Mouse (Mus musculus) cortical plate, adult 2 months (tissue): ENCODE measurements around the gene Ccdc92b. TPM values are rescaled to one million over a fixed set of nuclear protein-coding genes. Genes with fewer than 3 reads are reported as not detected.

Experiments used
- H3K27ac ChIP-seq: fragments of 200-500 bp; 2 replicates; pipeline ENCODE4 v1.5.1; 2012; ENCODE audit warnings: low read length, control low read depth, inconsistent platforms; ENCODE audit not compliant: insufficient read depth
- H3K4me1 ChIP-seq: fragments of 200-500 bp; 2 replicates; pipeline ENCODE4 v1.6.1; 2011; ENCODE audit warnings: low read length; ENCODE audit not compliant: control insufficient read depth, insufficient read depth
- H3K4me3 ChIP-seq: fragments of 200-500 bp; 2 replicates; pipeline ENCODE4 v1.5.1; 2011; ENCODE audit warnings: mild to moderate bottlenecking, low read length, control low read depth; ENCODE audit not compliant: insufficient read depth
- CTCF ChIP-seq: fragments of 200-500 bp; IDR thresholded peaks from 2 replicates; pipeline ENCODE4 v1.5.1; 2011; ENCODE audit warnings: mild to moderate bottlenecking, control low read depth, low read length; ENCODE audit not compliant: insufficient read depth; ENCODE audit errors: extremely low read depth
- POLR2A ChIP-seq: fragments of 200-500 bp; IDR thresholded peaks from 2 replicates; pipeline ENCODE4 v1.6.1; 2011; ENCODE audit warnings: mild to moderate bottlenecking, low read length, control low read depth; ENCODE audit not compliant: insufficient read depth; ENCODE audit errors: extremely low read depth
- polyA plus RNA-seq: library from polyadenylated mRNA; depleted of rRNA; stranded (reverse); fragments of >200 nt; gene quantifications from 2 replicates; pipeline ENCODE4 v1.2.3, GENCODE M21; 2012

Ccdc92b gene
- polyA plus RNA-seq, 1 experiment: 23.1 TPM

DNA sequence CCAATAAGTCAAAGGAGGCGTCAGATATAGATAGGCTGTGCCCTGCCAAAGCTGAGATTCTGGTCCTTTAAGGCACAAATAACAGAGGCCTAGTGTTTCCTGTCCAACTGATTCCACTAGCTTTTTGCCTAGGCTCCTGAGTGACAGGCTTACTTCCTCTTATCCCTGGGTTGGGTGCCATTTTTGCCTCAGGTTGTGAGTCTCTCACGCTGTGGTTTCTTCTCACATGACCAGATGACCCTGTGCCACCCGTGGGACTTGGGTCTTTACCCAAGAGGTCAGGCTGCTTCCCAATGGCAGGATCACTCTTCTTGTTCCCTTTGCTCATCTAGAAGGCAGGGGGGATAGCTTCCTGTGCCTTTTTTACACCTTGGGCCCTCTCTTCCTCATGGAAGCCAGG, 44.9 kb downstream of the Ccdc92b start:
- Histone ChIP-seq H3K27ac (no peak overlapping the region), H3K4me3 (no peak overlapping the region), H3K4me1 (no peaks in the 10 kb centered on the region)
- TF ChIP-seq POLR2A (no peak), CTCF (no peak)

DNA sequence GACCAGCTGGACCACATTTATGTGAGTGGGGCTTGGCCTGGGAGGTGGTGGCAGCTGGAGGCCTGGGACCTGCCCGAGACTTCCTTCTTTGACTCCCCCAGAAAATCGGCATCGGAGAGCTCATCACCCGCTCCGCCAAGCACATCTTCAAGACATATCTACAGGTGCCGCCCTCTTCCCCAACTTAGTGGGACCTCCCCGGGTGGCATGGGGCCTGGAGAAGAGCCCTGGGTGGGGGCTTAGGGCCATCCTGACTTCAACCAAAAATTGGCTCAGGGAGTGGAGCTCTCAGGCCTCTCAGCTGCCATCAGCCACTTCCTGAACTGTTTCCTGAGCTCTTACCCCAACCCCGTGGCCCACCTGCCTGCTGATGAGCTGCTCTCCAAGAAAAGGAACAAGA, 45.5 kb downstream of the Ccdc92b start:
- no peak overlapping the region for H3K4me3 ChIP-seq
- no peaks in the 10 kb centered on the region for H3K4me1 ChIP-seq
- TF ChIP-seq POLR2A (no peak), CTCF (no peak)
- H3K27ac ChIP-seq: no peak overlapping the region

DNA sequence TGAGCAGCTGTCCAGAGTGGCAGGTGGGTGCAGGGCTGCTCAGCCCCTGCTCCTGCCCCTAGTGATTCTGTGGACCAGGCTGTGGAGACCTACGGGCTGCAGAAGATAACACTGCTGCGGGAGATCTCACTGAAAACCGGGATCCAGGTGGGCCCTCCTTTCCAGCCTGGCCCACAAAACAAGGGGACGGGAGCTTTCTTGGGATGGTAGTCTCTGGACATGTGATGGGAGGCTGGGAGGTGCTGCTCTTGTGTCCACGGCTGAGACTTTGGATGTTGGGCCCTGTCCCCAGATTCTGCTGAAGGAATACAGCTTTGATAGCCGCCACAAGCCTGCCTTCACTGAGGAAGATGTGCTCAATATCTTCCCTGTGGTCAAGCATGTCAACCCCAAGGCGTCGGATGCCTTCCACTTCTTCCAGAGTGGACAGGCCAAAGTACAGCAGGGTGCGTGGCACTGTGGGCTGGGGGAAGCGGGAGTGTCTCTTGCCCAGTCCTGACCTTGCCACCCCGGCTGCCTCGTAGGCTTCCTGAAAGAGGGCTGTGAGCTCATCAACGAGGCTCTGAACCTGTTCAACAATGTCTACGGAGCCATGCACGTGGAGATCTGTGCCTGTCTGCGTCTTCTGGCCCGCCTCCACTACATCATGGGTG, 46.4 kb downstream of the Ccdc92b start:
- Histone ChIP-seq H3K4me3 (no peak overlapping the region), H3K27ac (no peak overlapping the region), H3K4me1 (no peaks in the 10 kb centered on the region)
- TF ChIP-seq POLR2A (no peak), CTCF (no peak)

DNA sequence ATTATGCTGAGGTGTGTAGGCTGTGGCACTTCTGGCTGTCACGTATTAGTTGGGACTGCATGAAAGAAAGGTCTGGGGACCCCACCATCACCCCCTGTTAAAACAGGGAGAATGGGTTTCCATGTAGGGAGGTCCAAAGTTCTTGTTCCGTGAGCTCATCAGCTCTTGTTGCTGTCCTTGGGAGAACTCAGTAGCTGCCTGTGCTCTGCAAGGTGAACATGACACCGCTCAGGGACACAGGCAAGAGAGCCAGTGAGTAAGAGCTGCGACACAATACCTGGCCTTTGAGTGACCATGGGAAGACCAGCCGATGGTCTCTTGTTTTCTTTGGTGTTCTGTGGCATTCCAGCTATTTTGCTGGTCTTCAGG, 46.9 kb downstream of the Ccdc92b start:
- Histone ChIP-seq H3K27ac (no peak overlapping the region), H3K4me3 (no peak overlapping the region), H3K4me1 (no peaks in the 10 kb centered on the region)
- no peak for TF ChIP-seq CTCF
- no peak for TF ChIP-seq POLR2A

DNA sequence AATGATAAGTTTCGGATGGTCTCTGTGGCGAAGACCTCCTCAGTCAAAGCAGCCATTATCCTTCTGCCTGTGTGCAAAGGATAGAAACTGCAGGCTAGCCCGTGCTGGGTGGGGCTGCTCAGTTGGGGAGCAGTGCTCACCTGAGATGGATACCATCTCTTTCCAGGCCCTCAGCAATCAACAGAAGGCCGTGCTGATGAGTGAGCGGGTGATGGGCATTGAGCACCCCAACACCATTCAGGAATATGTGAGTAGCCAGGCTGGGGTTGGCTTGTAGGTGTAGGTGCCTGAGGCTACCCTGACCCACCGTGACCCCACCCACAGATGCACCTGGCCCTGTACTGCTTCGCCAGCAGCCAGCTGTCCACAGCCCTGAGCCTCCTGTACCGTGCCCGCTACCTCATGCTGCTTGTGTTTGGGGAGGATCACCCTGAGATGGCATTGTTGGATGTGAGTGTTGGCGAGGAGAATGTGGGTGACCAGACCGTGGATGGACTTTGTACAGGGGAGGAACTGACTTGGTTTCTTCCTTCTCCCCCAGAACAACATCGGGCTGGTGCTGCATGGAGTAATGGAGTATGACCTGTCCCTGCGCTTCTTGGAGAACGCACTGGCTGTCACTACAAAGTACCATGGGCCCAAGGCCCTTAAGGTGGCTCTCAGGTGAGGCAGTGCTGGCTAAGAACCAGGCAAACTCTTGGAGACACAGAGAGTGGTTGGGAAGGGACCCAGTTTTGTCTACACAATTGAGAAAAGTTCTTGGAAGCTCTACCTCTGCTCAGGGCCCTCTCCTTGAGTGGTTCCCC, 47.6 kb downstream of the Ccdc92b start:
- Histone ChIP-seq H3K27ac (no peak overlapping the region), H3K4me1 (no peaks in the 10 kb centered on the region), H3K4me3 (no peak overlapping the region)
- no peak for TF ChIP-seq CTCF
- TF ChIP-seq POLR2A: no peak

DNA sequence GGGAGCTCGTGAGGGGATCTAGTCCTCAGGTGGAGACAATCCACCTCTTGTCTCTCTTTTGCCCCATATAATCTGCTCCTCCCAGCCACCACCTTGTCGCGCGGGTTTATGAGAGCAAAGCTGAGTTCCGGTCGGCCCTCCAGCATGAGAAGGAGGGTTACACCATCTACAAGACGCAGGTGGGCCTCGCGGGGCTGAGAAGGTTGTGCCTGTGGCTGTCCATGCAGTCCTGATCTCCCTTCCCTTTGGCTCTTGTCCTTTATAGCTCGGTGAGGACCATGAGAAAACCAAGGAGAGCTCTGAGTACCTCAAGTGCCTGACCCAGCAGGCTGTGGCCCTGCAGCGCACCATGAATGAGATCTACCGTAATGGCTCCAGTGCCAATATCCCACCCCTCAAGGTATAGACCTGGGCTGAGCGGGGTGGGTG, 48.2 kb downstream of the Ccdc92b start:
- H3K27ac ChIP-seq: no peak overlapping the region
- H3K4me1 ChIP-seq: no peaks in the 10 kb centered on the region
- TF ChIP-seq POLR2A (no peak), CTCF (no peak)
- no peak overlapping the region for H3K4me3 ChIP-seq

DNA sequence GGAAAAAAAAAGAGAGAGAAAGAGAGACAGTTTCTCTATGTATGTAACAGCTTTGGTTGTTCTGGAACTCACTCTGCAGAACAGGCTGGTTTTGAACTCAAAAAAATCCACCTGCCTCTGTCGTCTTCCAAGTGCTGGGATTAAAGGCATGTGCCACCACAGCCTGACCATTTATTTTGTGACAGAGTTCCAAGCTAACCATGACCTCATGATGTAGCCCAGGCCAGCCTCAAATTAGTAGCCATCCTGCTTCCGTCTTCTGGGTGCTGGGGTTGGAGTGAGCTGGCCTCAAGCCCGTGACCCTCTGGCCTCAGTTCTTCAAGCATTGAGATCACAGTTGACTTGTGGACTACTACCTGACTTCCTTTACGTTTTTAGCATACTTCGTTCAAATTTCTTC, 49.1 kb downstream of the Ccdc92b start:
- Histone ChIP-seq H3K27ac (no peak overlapping the region), H3K4me3 (no peak overlapping the region), H3K4me1 (no peaks in the 10 kb centered on the region)
- no peak for TF ChIP-seq POLR2A
- no peak for TF ChIP-seq CTCF

DNA sequence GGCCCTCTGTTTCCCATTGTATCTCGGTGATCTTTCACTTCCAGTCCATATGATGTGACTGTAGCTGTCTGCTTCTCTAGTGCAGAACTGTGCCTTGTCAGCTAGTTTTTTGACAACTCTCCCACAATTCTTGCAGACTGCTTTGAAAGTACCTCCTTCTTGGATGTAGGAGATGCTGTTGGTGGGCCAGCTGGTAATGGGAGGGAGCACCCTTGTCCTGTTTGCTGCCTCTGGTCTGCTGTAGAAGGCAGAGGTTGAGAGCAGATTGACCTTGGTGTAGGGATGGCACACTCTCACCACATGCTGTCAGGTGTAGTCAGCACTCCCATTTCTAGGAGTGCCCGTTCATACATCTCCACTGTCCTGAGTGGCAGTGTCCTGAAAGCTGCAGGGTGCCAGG, 49.6 kb downstream of the Ccdc92b start:
- TF ChIP-seq POLR2A (no peak), CTCF (no peak)
- Histone ChIP-seq H3K4me1 (no peaks in the 10 kb centered on the region), H3K27ac (no peak overlapping the region), H3K4me3 (no peak overlapping the region)

DNA sequence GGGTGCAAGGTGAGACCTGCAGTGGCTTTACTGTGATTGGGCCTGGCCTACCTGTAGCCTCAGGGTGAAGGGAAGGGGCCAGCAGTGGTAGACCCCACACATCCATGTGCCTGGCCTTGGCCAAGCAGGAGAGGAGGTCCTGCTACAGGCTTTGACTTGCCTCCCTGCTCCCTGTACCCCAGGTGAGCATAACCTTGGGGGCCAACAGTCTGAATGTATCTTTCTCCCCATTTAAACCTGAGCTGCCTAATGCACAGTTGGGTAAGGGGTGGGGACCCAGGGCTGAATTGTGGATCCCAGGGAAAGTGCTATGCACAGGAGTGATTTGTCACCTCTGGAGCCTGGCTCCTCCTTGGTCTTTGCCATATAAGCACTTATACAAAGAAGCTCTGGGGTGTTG, 50.7 kb downstream of the Ccdc92b start:
- H3K27ac ChIP-seq: no peak overlapping the region
- peaks cover 3% of the 10 kb centered on the region; the same call in 1 of the 2 replicates for H3K4me1 ChIP-seq
- no peak overlapping the region for H3K4me3 ChIP-seq
- no peak for TF ChIP-seq POLR2A
- TF ChIP-seq CTCF: no peak

DNA sequence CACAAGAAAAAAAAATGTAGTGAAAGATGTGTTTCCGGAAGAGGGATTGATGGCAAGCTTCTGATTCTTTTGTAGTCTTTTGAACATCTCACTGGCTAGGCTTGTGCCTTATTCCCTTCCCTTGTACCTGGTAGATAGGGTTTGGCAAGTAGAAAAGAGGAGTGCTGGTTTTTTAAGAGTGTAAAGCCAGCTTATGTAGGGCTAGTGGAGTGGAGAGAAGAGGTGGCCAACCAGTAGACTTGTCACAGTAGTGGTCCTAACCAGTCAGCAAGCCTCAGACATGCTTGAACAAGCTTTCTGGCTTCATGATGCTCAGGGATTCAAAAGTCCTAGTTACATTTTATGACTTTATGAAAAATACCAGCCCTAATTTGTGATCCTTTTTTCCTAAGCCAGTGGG, 51.6 kb downstream of the Ccdc92b start:
- Histone ChIP-seq H3K4me3 (no peak overlapping the region), H3K4me1 (peaks cover 3% of the 10 kb centered on the region; the same call in 1 of the 2 replicates), H3K27ac (no peak overlapping the region)
- TF ChIP-seq POLR2A (no peak), CTCF (no peak)
